Mouse (Mus musculus): ENCODE data around the gene Dgke. TPM values are rescaled to one million over a fixed set of nuclear protein-coding genes. Genes with fewer than 3 reads are reported as not detected.
"Not testable (repeated sequence)": the region's sequence is repeated elsewhere in the genome, so short reads cannot be mapped to it uniquely, and the experiment has no call there.

Dgke gene
- polyA plus RNA-seq (2012; ENCODE audit: insufficient read depth, insufficient read length, missing spikeins): 3.4 and 4.4 TPM in 2 replicates

DNA sequence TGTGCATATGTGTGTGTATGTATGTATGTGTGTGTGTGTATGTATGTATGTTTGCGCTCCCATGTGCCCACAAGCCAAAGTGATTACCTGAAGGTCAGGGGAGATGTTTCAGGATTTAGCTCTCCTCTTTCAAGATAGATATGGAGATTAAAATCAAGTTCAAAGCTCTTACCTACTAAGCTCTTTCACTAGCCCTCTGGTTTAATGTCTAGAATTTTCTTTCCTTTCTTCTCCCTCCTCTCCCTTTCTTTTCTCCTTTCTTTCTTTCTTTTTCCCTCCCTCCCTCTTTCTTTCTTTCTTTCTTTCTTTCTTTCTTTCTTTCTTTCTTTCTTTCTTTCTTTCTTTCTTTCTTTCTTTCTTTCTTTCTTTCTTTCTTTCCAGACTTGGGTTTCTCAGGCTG is at the start of gene Dgke:
TSS of gene Dgke (minus strand) at position 101 of the 400 bp plus-strand sequence.
- TF ChIP-seq POLR2A (IDR thresholded peaks at IDR 0.05; ENCODE audit: borderline replicate concordance, low read depth, low read length) (no peak), CTCF (IDR thresholded peaks at IDR 0.05; ENCODE audit: low read depth, low read length) (no peak)
- Histone ChIP-seq H3K4me3 (ENCODE audit: insufficient read depth, low read length) (no peak within 1 kb of the TSS), H3K27ac (ENCODE audit: insufficient read depth, low read depth, low read length) (no peak within 1 kb of the TSS), H3K4me1 (ENCODE audit: control insufficient read depth, insufficient read depth, low read length) (no peaks in the 10 kb centered on the region)

DNA sequence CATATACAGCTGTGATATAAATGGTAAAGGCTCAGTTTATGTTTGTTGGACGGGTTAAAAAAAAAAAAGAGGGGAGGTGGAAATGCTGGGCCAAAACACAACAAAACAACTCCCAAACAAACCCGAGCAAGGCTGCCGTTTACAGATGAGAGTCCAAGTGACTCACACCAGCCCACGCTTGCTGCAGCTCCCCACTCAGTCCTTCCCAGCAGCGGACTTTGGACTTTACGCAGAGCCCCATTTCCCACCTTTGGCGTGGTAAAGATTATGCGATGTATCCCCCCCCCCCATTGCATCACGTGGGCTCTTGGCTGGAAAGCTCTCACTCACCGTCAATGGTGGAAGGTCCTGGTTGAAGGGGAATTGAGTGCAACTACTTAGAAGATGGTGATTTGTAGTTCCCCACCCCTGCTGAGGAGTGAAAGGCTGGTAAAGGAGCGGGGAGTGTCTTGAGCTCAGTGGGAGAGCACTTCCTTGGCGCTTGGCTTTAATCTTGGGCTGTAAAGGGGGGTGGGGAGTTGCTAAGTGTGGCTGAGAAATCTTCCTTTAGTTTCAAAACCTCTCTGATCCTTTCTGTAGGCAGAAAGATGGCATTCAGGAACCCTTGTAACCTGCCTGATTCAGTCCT is 40.6 kb upstream of the Dgke start:
- Histone ChIP-seq H3K27ac (ENCODE audit: insufficient read depth, low read depth, low read length) (no peak overlapping the region), H3K4me1 (ENCODE audit: control insufficient read depth, insufficient read depth, low read length) (no peaks in the 10 kb centered on the region), H3K4me3 (ENCODE audit: insufficient read depth, low read length) (no peak overlapping the region)
- TF ChIP-seq CTCF (IDR thresholded peaks at IDR 0.05; ENCODE audit: low read depth, low read length): no peak
- TF ChIP-seq POLR2A (IDR thresholded peaks at IDR 0.05; ENCODE audit: borderline replicate concordance, low read depth, low read length): no peak

DNA sequence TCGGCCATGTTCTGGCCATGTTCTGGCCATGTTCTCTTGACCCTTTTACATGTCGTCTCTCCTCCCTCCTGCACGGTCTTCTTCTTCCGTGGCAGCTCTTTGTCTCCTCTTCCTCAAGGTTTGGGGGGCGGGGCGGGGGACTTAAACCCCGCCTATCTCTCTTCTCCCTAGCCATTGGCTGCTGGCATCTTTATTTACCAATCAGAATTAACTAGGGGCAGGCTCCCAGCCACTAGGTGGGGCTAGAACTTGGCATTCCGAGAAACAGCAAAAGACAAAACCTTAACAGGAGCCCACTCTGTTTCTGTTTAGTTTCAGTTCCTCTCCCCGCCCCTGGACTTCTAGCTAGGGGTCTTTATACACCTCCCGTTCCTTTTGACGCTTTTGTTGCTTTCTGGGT is 39.2 kb upstream of the Dgke start:
- no peaks in the 10 kb centered on the region; the same call in 1 of the 2 replicates for H3K4me1 ChIP-seq (ENCODE audit: control insufficient read depth, insufficient read depth, low read length)
- TF ChIP-seq CTCF (IDR thresholded peaks at IDR 0.05; ENCODE audit: low read depth, low read length) (no peak; the same call in 1 of the 2 replicates), POLR2A (IDR thresholded peaks at IDR 0.05; ENCODE audit: borderline replicate concordance, low read depth, low read length) (no peak)
- no peak overlapping the region for H3K4me3 ChIP-seq (ENCODE audit: insufficient read depth, low read length)
- no peak overlapping the region for H3K27ac ChIP-seq (ENCODE audit: insufficient read depth, low read depth, low read length)

DNA sequence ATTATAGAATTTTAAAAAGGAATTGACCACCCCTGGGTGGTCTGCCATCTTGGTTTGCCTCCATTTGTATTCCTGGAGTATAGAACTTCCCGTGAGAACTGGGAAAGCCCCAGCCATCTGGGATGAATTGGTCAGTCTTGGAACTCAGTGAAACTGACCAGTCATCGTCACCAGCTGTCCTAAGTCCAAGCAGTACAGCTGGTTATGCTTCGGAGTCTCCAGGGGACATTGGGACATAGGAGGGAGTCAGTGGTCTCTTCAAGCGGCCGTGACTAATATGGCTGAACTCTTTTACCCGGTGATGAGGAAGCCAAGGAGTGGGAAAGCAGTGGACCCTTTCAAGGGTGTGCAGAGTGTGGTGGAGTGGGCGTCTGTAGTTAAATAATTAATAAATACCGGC is 38.6 kb upstream of the Dgke start:
- no peak for TF ChIP-seq POLR2A (IDR thresholded peaks at IDR 0.05; ENCODE audit: borderline replicate concordance, low read depth, low read length)
- TF ChIP-seq CTCF (IDR thresholded peaks at IDR 0.05; ENCODE audit: low read depth, low read length): no peak
- Histone ChIP-seq H3K4me3 (ENCODE audit: insufficient read depth, low read length) (no peak overlapping the region), H3K4me1 (ENCODE audit: control insufficient read depth, insufficient read depth, low read length) (no peaks in the 10 kb centered on the region; the same call in 1 of the 2 replicates), H3K27ac (ENCODE audit: insufficient read depth, low read depth, low read length) (no peak overlapping the region)

DNA sequence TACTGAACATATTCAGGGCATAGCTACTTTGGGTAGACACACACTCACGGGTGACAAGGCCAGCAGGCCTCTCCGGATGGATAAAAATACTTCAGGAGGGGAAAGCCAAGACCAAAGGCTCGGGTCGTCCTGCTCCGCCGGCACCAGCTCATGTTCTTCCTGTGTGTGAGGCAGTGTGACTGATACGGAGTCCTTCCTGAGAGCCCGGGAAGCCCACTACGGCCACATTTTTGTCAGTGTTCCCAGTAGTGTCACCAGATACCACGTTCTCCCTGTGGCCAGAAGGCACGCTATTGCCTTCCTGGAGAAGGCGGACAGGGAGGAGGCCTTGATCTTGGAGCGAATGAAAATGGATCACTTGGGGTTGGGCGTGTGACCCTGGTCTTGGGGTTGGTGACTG is 36.5 kb upstream of the Dgke start:
- Histone ChIP-seq H3K4me1 (ENCODE audit: control insufficient read depth, insufficient read depth, low read length) (no peaks in the 10 kb centered on the region; the same call in 1 of the 2 replicates), H3K4me3 (ENCODE audit: insufficient read depth, low read length) (no peak overlapping the region), H3K27ac (ENCODE audit: insufficient read depth, low read depth, low read length) (no peak overlapping the region)
- TF ChIP-seq CTCF (IDR thresholded peaks at IDR 0.05; ENCODE audit: low read depth, low read length) (no peak), POLR2A (IDR thresholded peaks at IDR 0.05; ENCODE audit: borderline replicate concordance, low read depth, low read length) (no peak)

DNA sequence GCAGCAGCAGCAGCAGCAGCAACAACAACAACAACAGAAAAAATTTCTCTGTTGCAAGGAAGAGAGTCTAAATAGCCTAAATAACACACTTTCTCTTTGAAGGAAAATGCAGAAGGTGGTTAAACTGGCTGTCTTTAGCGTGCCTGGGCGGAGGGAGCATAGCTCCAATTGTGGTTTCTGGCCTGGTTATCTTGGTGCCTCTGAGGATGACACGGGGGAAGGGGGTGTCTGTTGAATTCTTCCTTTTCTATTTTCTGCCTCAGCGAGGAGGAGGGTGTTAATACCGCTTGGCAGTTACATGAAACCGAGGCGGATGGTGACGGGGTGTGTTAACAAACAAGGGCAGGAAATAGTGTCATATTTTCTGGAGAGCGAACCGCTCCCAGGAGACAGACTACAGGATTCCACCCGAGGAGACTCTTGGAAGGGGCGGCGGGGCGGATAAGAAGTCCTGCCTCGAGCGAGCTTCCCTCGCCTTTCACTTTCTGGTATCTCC is 34.2 kb upstream of the Dgke start:
- H3K27ac ChIP-seq (ENCODE audit: insufficient read depth, low read depth, low read length): no peak overlapping the region
- TF ChIP-seq POLR2A (IDR thresholded peaks at IDR 0.05; ENCODE audit: borderline replicate concordance, low read depth, low read length) (no peak), CTCF (IDR thresholded peaks at IDR 0.05; ENCODE audit: low read depth, low read length) (no peak)
- H3K4me1 ChIP-seq (ENCODE audit: control insufficient read depth, insufficient read depth, low read length): no peaks in the 10 kb centered on the region; the same call in 1 of the 2 replicates
- H3K4me3 ChIP-seq (ENCODE audit: insufficient read depth, low read length): peak overlapping the region; percentile 25

DNA sequence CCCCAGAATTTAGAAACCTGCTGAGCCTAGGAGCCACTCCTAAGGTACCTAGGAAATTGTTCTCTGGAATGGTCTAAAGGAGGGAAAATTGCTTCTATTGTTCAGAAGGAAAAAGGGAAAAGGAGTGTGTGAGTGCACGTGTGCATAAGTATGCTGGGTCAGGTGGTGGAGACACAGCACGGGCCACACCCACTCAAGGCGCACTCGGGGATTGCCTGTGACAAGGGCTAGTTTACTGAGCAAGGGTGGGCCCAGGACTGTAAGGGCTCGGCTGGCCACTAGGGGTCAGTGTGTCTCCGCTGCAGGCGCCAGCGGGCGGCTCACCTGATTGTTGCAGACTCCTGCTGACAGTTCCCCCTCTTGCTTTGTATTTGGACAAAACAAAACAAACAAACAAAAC is 33.8 kb upstream of the Dgke start:
- Histone ChIP-seq H3K4me1 (ENCODE audit: control insufficient read depth, insufficient read depth, low read length) (no peaks in the 10 kb centered on the region; the same call in 1 of the 2 replicates), H3K27ac (ENCODE audit: insufficient read depth, low read depth, low read length) (no peak overlapping the region), H3K4me3 (ENCODE audit: insufficient read depth, low read length) (peak overlapping the region; percentile 25)
- TF ChIP-seq POLR2A (IDR thresholded peaks at IDR 0.05; ENCODE audit: borderline replicate concordance, low read depth, low read length) (no peak), CTCF (IDR thresholded peaks at IDR 0.05; ENCODE audit: low read depth, low read length) (peak; percentile 76)

DNA sequence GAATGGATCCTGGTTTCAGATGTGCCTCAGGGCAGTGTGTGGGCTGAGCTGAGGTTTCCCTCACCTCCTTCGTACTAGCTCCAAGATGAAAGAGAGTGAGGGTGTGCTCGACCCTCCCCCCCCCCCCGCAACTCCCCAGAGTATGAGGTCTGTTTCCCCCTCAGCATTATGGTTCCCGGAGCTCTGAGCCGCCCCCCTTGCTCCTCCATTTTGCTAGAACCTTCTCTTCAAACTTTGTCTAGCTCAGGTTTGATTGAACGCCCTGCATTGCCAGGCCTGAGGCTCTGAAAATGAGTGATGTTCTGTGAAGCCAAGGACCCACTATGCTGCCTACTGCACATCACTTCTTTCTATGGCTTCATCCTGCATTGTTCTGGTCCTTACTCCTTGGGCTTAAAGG is 32.3 kb upstream of the Dgke start:
- Histone ChIP-seq H3K4me1 (ENCODE audit: control insufficient read depth, insufficient read depth, low read length) (peaks cover under 1% of the 10 kb centered on the region; the same call in 1 of the 2 replicates), H3K4me3 (ENCODE audit: insufficient read depth, low read length) (no peak overlapping the region), H3K27ac (ENCODE audit: insufficient read depth, low read depth, low read length) (no peak overlapping the region)
- no peak for TF ChIP-seq POLR2A (IDR thresholded peaks at IDR 0.05; ENCODE audit: borderline replicate concordance, low read depth, low read length)

DNA sequence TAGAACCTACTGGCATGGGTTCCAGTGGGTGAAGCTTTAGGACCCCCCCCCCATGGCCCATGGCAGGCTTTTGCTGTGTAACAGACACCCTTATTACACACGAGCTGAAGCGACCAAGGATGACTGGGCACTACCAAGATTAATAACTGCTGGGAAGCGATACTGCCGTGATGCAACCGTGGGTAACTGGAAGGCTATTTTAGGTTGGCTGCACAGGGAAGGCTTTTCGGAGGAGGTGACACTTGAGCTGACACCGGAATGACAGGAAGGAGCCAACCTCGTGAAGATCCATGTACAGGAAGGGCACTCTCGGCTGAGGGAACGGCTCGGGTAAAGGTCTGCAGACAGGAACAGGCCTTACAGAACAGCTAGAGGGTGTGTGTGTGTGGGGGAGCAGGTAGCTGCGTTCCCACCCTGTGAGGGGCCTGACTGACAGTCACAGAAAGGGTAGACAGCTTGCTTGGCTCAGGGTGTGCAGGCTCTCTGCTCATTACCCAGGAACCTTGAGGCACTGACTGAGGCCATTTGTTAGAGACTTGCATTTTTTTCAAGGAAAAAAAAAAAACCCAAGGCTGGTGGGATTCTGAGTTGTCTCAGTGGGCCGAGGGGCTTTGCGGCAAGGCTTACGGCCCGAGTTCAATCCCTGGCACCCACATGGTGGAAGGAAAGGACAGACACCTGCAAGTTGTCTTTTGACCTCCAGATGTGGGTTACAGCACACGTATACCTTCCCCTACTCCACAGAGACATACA is 31.6 kb upstream of the Dgke start:
- TF ChIP-seq CTCF (IDR thresholded peaks at IDR 0.05; ENCODE audit: low read depth, low read length) (no peak), POLR2A (IDR thresholded peaks at IDR 0.05; ENCODE audit: borderline replicate concordance, low read depth, low read length) (no peak)
- peaks cover 7% of the 10 kb centered on the region for H3K4me1 ChIP-seq (ENCODE audit: control insufficient read depth, insufficient read depth, low read length)
- H3K27ac ChIP-seq (ENCODE audit: insufficient read depth, low read depth, low read length): no peak overlapping the region
- H3K4me3 ChIP-seq (ENCODE audit: insufficient read depth, low read length): no peak overlapping the region

DNA sequence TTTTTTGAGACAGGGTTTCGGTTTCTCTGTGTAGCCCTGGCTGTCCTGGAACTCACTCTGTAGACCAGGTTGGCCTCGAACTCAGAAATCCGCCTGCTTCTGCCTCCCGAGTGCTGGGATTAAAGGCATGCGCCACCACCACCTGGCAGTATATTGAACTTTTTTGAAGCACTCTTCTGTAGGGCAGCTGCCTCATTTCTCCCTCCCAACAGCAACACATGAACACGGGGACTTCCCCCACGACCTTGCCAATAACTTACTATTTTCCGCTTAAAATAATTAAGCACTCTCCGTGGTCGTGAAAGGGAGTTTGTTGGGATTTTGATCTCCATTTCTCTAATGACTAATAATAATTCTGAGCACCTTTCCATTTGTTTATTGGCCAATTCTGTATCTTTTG is 30.6 kb upstream of the Dgke start:
- H3K27ac ChIP-seq (ENCODE audit: insufficient read depth, low read depth, low read length); H3K4me3 ChIP-seq (ENCODE audit: insufficient read depth, low read length): not testable (repeated sequence)
- H3K4me1 ChIP-seq (ENCODE audit: control insufficient read depth, insufficient read depth, low read length): peaks cover 13% of the 10 kb centered on the region

Data from bone marrow macrophage, adult 2 months (primary cell).